Mouse (Mus musculus) olfactory bulb, adult 2 months (tissue): ENCODE measurements around the gene Hectd4. TPM values are rescaled to one million over a fixed set of nuclear protein-coding genes. Genes with fewer than 3 reads are reported as not detected.

Experiments
- H3K27ac ChIP-seq: fragments of 200-500 bp; 2 replicates; pipeline ENCODE4 v1.5.1; 2012; ENCODE audit warnings: low read depth, low read length; ENCODE audit not compliant: insufficient read depth
- H3K4me1 ChIP-seq: fragments of 200-500 bp; 2 replicates; pipeline ENCODE4 v1.6.1; 2012; ENCODE audit warnings: low read length; ENCODE audit not compliant: control insufficient read depth, insufficient read depth
- H3K4me3 ChIP-seq: fragments of 200-500 bp; 2 replicates; pipeline ENCODE4 v1.5.1; 2012; ENCODE audit warnings: mild to moderate bottlenecking, low read depth, low read length, moderate library complexity; ENCODE audit not compliant: insufficient read depth
- CTCF ChIP-seq: fragments of 200-500 bp; IDR thresholded peaks from 2 replicates; pipeline ENCODE4 v1.5.1; 2012; ENCODE audit warnings: low read depth, mild to moderate bottlenecking, low read length, moderate library complexity; ENCODE audit not compliant: insufficient read depth
- POLR2A ChIP-seq: fragments of 200-500 bp; IDR thresholded peaks from 2 replicates; pipeline ENCODE4 v1.6.1; 2012; ENCODE audit warnings: mild to moderate bottlenecking, low read depth, low read length, moderate library complexity; ENCODE audit not compliant: insufficient read depth
- WGBS: fragments of 180-500 bp; shearing (Covaris S2); methylation state at CpG from one replicate; pipeline ENCODE4 v1.1.7; 2018; 5-methylcytosine and 5-hydroxymethylcytosine counted together
- polyA plus RNA-seq: library from polyadenylated mRNA; stranded (reverse); fragments of >200 nt; gene quantifications from 2 replicates; pipeline ENCODE4 v1.2.4, GENCODE M21; 2012; ENCODE audit warnings: low replicate concordance; ENCODE audit not compliant: missing spikeins, insufficient read depth, insufficient read length

Hectd4 gene
- polyA plus RNA-seq, 1 experiment: not detected

DNA sequence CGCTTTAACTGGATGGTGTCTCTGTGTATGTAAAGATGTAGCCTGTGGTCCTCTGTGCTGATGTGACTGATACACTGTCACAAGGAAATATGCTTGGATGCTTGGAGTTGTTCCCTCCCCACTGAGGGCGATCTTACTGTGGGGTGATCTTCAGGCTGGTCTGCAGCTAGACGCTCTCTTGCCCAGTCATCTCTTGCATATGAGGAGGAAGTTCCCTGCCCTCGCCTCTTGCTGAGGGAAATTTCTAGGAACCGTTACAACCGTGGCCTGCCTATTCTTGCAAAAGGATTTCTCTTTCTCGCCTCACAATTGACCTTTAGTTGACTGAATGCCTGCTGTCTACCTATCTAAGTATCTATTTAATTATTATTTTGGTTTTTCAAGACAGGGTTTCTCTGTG, 35.0 kb downstream of the Hectd4 start:
- H3K4me1 ChIP-seq: peaks cover 24% of the 10 kb centered on the region
- H3K4me3 ChIP-seq: no peak overlapping the region
- TF ChIP-seq CTCF: no peak
- no peak for TF ChIP-seq POLR2A
- no peak overlapping the region for H3K27ac ChIP-seq
- WGBS: 70% methylated on average over 7 of the region's 7 CpGs

DNA sequence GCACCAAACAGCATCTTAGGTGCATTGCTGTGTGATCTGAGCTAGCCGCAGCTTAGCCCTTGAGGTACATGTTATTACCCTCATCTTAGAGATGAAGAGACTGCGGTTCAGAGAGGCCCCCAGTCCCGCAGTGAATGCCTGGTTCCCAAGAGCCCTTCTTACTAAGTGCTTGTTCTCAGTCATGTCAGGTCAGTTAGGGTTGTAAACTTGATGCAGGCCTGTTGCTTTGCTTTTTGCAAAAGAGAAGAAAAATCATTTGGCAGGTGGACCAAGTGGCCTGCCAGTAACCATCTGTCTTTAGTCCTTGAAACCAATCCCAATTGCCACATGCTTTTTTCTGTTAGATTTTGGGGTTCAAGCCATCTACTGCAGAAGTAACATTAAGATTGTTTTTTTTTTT, 41.8 kb downstream of the Hectd4 start:
- no peak overlapping the region for H3K4me3 ChIP-seq
- H3K4me1 ChIP-seq: peaks cover 6% of the 10 kb centered on the region; the same call in 1 of the 2 replicates
- no peak for TF ChIP-seq POLR2A
- TF ChIP-seq CTCF: no peak
- H3K27ac ChIP-seq: no peak overlapping the region
- 89% methylated on average over 3 of the region's 3 CpGs for WGBS

GRCm38 (mm10) chr5:121262415-121262814, 42.4 kb downstream of the Hectd4 start:
- H3K4me1 ChIP-seq: peaks cover 6% of the 10 kb centered on the region; the same call in 1 of the 2 replicates
- no peak overlapping the region for H3K4me3 ChIP-seq
- TF ChIP-seq POLR2A (no peak), CTCF (no peak)
- 92% methylated on average over 8 of the region's 8 CpGs for WGBS
- H3K27ac ChIP-seq: no peak overlapping the region

GRCm38 (mm10) chr5:121264593-121264992, 44.6 kb downstream of the Hectd4 start:
- Histone ChIP-seq H3K4me1 (peaks cover 2% of the 10 kb centered on the region), H3K27ac (no peak overlapping the region), H3K4me3 (no peak overlapping the region)
- WGBS: 94% methylated on average over 2 of the region's 2 CpGs
- TF ChIP-seq CTCF (no peak), POLR2A (no peak)

DNA sequence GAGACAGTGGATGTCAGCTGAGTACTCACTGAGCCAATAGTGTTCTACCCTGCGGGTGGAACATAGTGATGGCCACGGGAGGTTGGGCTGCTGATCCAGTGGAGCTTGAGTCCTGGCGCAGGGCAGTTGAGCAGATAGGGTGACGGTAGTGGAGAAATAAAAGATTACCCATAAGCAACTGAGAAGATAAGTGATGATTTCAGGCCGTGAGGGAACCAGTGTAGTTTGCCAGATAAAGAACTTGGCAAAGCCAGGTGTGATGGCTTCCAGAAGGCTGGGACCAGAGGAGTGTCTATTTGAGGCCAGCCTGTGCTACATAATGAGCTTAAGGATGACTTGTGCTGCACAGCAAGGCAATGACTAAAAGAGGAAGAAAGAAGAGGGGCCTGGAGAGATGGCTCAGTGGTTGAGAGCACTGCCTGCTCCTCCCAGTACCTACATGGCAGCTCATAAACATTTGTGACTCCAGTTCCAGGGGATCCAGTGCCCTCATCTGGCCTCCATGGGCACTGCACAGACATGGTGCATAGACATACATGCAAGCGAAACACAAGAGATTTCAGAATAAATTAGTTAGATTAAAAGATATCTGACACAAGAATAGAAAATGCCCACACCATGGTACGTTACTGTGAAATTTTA, 46.8 kb downstream of the Hectd4 start:
- no peak overlapping the region for H3K4me3 ChIP-seq
- H3K4me1 ChIP-seq: peaks cover 13% of the 10 kb centered on the region
- WGBS: 70% methylated on average over 7 of the region's 7 CpGs
- no peak for TF ChIP-seq POLR2A
- TF ChIP-seq CTCF: no peak
- H3K27ac ChIP-seq: no peak overlapping the region

- H3K27ac ChIP-seq: no peak overlapping the region
- 75% methylated on average over 7 of the region's 7 CpGs for WGBS
- H3K4me3 ChIP-seq: no peak overlapping the region
- H3K4me1 ChIP-seq: peaks cover 16% of the 10 kb centered on the region
- TF ChIP-seq CTCF: no peak
- TF ChIP-seq POLR2A: no peak
Measured at GRCm38 (mm10) chr5:121271046-121271445, 51.0 kb downstream of the Hectd4 start.

DNA sequence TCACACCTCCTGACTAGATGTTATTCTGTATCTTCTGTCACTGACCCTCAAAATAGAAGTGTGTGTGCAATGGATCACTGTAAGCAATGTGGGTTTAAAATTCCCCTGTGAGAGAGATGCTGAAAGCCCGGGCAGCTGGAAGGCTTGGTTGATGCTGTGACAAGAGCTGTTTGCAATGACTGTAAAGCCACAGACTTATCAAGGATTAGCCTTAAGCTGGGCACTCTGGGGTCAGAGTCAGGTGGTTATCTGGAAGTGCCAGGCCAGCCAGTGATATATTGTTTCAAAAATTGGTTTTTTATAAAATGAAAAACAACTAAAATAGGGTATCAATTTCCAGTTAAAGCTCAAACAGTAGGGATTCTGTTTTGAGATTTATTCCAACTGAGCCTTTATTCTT, 56.8 kb downstream of the Hectd4 start:
- H3K4me1 ChIP-seq: peaks cover 6% of the 10 kb centered on the region
- TF ChIP-seq POLR2A (no peak), CTCF (no peak)
- no peak overlapping the region for H3K4me3 ChIP-seq
- WGBS: 74% methylated on average over 1 of the region's 1 CpGs
- no peak overlapping the region for H3K27ac ChIP-seq

DNA sequence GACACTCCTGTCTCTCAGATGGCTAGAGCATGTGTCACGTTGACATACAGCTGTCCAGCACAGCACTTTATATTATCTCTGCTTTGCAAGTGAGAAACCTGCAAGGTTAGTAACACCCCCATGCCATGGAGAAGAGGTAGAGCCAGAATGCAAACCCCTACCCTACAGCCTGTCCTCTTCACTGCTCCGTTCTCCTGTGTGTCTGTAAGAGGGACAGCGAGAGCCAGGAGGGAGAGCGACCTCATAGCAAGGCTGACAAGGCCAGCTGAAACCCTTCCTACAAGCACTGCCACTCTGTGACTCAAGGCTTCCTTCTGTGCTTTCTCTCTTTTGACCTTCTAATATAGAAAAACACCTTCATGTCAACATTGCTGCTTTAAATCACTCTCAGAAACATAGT, 60.4 kb downstream of the Hectd4 start:
- 90% methylated on average over 4 of the region's 4 CpGs for WGBS
- Histone ChIP-seq H3K4me1 (peaks cover 4% of the 10 kb centered on the region), H3K4me3 (no peak overlapping the region), H3K27ac (no peak overlapping the region)
- no peak for TF ChIP-seq CTCF
- no peak for TF ChIP-seq POLR2A

GRCm38 (mm10) chr5:121283051-121283450, 63.0 kb downstream of the Hectd4 start:
- WGBS: 90% methylated on average over 9 of the region's 9 CpGs

More at GRCm38 (mm10) chr5:121283051-121283450, 63.0 kb downstream of the Hectd4 start:
- TF ChIP-seq CTCF (no peak), POLR2A (no peak)
- H3K4me1 ChIP-seq: peaks cover 4% of the 10 kb centered on the region
- no peak overlapping the region for H3K27ac ChIP-seq
- no peak overlapping the region for H3K4me3 ChIP-seq
